Mouse (Mus musculus) myocyte (in vitro differentiated cells): ENCODE measurements around the gene Gm28557.
"Not testable (repeated sequence)": the region's sequence is repeated elsewhere in the genome, so short reads cannot be mapped to it uniquely, and the experiment has no call there.

Experiments
- MAX ChIP-seq: IDR thresholded peaks from one replicate; pipeline ENCODE4 v1.6.1; 2011; ENCODE audit warnings: low read depth, mild to moderate bottlenecking, control low read depth
- MYOG ChIP-seq, 3 experiments: IDR thresholded peaks; one replicate each; pipeline ENCODE4 v1.6.1; 2011; ENCODE audit warnings: control low read depth in 2 of 3, low read depth in 2 of 3, mild to moderate bottlenecking in 2 of 3; ENCODE audit not compliant: insufficient read length in 2 of 3, control insufficient read depth in 1 of 3, insufficient read depth in 1 of 3
- POLR2A ChIP-seq: IDR thresholded peaks from one replicate; pipeline ENCODE4 v1.6.1; 2011; ENCODE audit warnings: low read depth, mild to moderate bottlenecking, control low read depth, moderate library complexity; ENCODE audit not compliant: insufficient read length
- POLR2AphosphoS2 ChIP-seq: IDR thresholded peaks from one replicate; pipeline ENCODE4 v1.6.1; 2011; ENCODE audit warnings: low read depth, control low read depth; ENCODE audit not compliant: insufficient read length
- TCF12 ChIP-seq: IDR thresholded peaks from one replicate; pipeline ENCODE4 v1.6.1; 2011; ENCODE audit warnings: mild to moderate bottlenecking, control low read depth; ENCODE audit not compliant: poor library complexity, insufficient read depth, severe bottlenecking

GRCm38 (mm10) chr13:67121360-67121759, 13.0 kb upstream of the Gm28557 start, which contains the start of gene Zfp759:
- TF ChIP-seq MAX; TCF12; POLR2AphosphoS2; MYOG (IDR thresholded peaks at IDR 0.05; ENCODE audit: control insufficient read depth in 1 of 3, insufficient read depth in 1 of 3, insufficient read length in 2 of 3, low read depth in 2 of 3); POLR2A: not testable (repeated sequence)
